Comparison of ENCODE assay signal across 14 mouse cellular contexts in genomic region chr5:106284731-106285130, GRCm38 (mm10).
A peak's percentile ranks its signal among the peaks of the same experiment; 100 is the strongest.
DNase-seq lines count a peak whose midpoint lies in the region; ATAC-seq and TF ChIP-seq lines count a peak whose summit lies in the region.
"Had no signal": no experiment of that assay in that cellular context is flagged by ENCODE, and none has a peak within 500 bp of the region (broad histone marks: within the 10 kb centered on the region; RNA-seq: fewer than 3 reads in every experiment).

No protein-coding gene starts in this region.

- no peaks in the 10 kb centered on the region for H3K9me3 ChIP-seq in heart, embryonic 11.5 days (replicated peaks; ENCODE audit: control insufficient read depth, low read length)
- no peaks in the 10 kb centered on the region for H3K9me3 ChIP-seq in kidney, postnatal 0 days (replicated peaks; ENCODE audit: low read length)
- H3K9me3 ChIP-seq in kidney, embryonic 14.5 days (ENCODE audit: control insufficient read depth, low read length), result 0 out of 2 replicates have a peak, but pooled peaks cover 2% of the 10 kb centered on the region
- H3K9me3 ChIP-seq: embryonic facial prominence, embryonic 15.5 days; limb, embryonic 15.5 days had no signal

- no peaks in the 10 kb centered on the region for H3K36me3 ChIP-seq in heart, embryonic 11.5 days (ENCODE audit: control insufficient read depth, insufficient read depth, low read length)
- no peaks in the 10 kb centered on the region for H3K36me3 ChIP-seq in kidney, postnatal 0 days (ENCODE audit: insufficient read depth, low read length)
- no peaks in the 10 kb centered on the region for H3K36me3 ChIP-seq in kidney, embryonic 14.5 days (ENCODE audit: control insufficient read depth, insufficient read depth, low read length)
- H3K36me3 ChIP-seq: embryonic facial prominence, embryonic 15.5 days; limb, embryonic 15.5 days; midbrain, embryonic 12.5 days had no signal

- no peak for DNase-seq in heart, adult 18-20 months
- DNase-seq in kidney, postnatal 0 days (ENCODE audit: low spot score), result peak; percentile 4
- peak; percentile 9 for DNase-seq in lung, postnatal 10 days
- DNase-seq in lung, adult 18-20 months, result no peak
- DNase-seq: cerebellum, adult 8-10 months; kidney, adult 8-10 months; kidney, postnatal 36 days had no signal

- peak overlapping the region; percentile 50 for H3K4me2 ChIP-seq in heart, embryonic 11.5 days
- no peak overlapping the region for H3K4me2 ChIP-seq in kidney, postnatal 0 days (ENCODE audit: low read length)
- no peak overlapping the region for H3K4me2 ChIP-seq in kidney, embryonic 14.5 days (replicated peaks; ENCODE audit: low read depth, low read length)
- H3K4me2 ChIP-seq: embryonic facial prominence, embryonic 15.5 days; hindbrain, embryonic 14.5 days; limb, embryonic 15.5 days had no signal

- TF ChIP-seq CTCF in kidney, postnatal 0 days (IDR thresholded peaks at IDR 0.05; ENCODE audit: low read depth), result no peak

- no peak overlapping the region for H3K9ac ChIP-seq in heart, embryonic 11.5 days (ENCODE audit: low read depth, low read length)
- no peak overlapping the region for H3K9ac ChIP-seq in kidney, postnatal 0 days (ENCODE audit: low read depth, low read length)
- H3K9ac ChIP-seq in kidney, embryonic 14.5 days (ENCODE audit: low read depth, low read length), result no peak overlapping the region
- H3K9ac ChIP-seq: embryonic facial prominence, embryonic 15.5 days; hindbrain, embryonic 14.5 days; limb, embryonic 15.5 days; midbrain, embryonic 12.5 days had no signal

- H3K4me3 ChIP-seq in heart, embryonic 11.5 days (ENCODE audit: low read depth, low read length), result 0 out of 2 replicates have a peak overlapping the region, but pooled peaks have one; percentile 8
- no peak overlapping the region for H3K4me3 ChIP-seq in kidney, postnatal 0 days (replicated peaks; ENCODE audit: low read depth, low read length)
- H3K4me3 ChIP-seq in kidney, embryonic 14.5 days (ENCODE audit: low read length), result no peak overlapping the region
- H3K4me3 ChIP-seq: embryonic facial prominence, embryonic 15.5 days; limb, embryonic 15.5 days; midbrain, embryonic 12.5 days; myocyte had no signal

- no peak for ATAC-seq in heart, embryonic 11.5 days (replicated peaks; ENCODE audit: insufficient number of reproducible peaks, low FRiP score, low TSS enrichment)
- no peak for ATAC-seq in kidney, postnatal 0 days (replicated peaks; ENCODE audit: low FRiP score, low read depth)
- ATAC-seq in kidney, embryonic 14.5 days (ENCODE audit: low FRiP score, low TSS enrichment), result no peak

- 0 out of 2 replicates have a peak overlapping the region, but pooled peaks have one; percentile 15 for H3K27ac ChIP-seq in heart, embryonic 11.5 days (ENCODE audit: low read depth, low read length)
- no peak overlapping the region for H3K27ac ChIP-seq in kidney, postnatal 0 days
- H3K27ac ChIP-seq in kidney, embryonic 14.5 days (ENCODE audit: low read depth, low read length), result no peak overlapping the region
- H3K27ac ChIP-seq: embryonic facial prominence, embryonic 15.5 days; hindbrain, embryonic 14.5 days; limb, embryonic 15.5 days; midbrain, embryonic 12.5 days had no signal

- WGBS in heart, embryonic 11.5 days (ENCODE audit: insufficient replicate concordance), result 7% methylated on average over 9 of the region's 9 CpGs
- 41% methylated on average over 9 of the region's 9 CpGs for WGBS in kidney, postnatal 0 days
- WGBS in kidney, embryonic 14.5 days, result 35% methylated on average over 9 of the region's 9 CpGs

- no peaks in the 10 kb centered on the region for H3K27me3 ChIP-seq in heart, embryonic 11.5 days (ENCODE audit: control insufficient read depth, insufficient read depth, low read length)
- no peaks in the 10 kb centered on the region for H3K27me3 ChIP-seq in kidney, postnatal 0 days (ENCODE audit: insufficient read depth, low read length)
- no peaks in the 10 kb centered on the region for H3K27me3 ChIP-seq in kidney, embryonic 14.5 days (ENCODE audit: control insufficient read depth, insufficient read depth, low read length)
- H3K27me3 ChIP-seq: embryonic facial prominence, embryonic 15.5 days; limb, embryonic 15.5 days had no signal

- no peaks in the 10 kb centered on the region for H3K4me1 ChIP-seq in heart, embryonic 11.5 days (ENCODE audit: control insufficient read depth, insufficient read depth, low read length)
- no peaks in the 10 kb centered on the region for H3K4me1 ChIP-seq in kidney, postnatal 0 days (replicated peaks; ENCODE audit: insufficient read depth, low read length)
- H3K4me1 ChIP-seq in kidney, embryonic 14.5 days (ENCODE audit: control insufficient read depth, insufficient read depth, low read length), result no peaks in the 10 kb centered on the region
- H3K4me1 ChIP-seq: embryonic facial prominence, embryonic 15.5 days; limb, embryonic 15.5 days had no signal

Comparison
In these comparisons a context has a peak if more than half of its experiments do, and no peak if none do; other contexts are left out.
1. DNase-seq: peak in kidney, postnatal 0 days (single experiment) and lung, postnatal 10 days (single experiment); none in heart, adult 18-20 months (0 of 2) and lung, adult 18-20 months (0 of 2).